Mouse (Mus musculus) CH12.LX (cell line): ENCODE results near the gene Fgfr2. TPM values are rescaled to one million over a fixed set of nuclear protein-coding genes. Genes with fewer than 3 reads are reported as not detected.

Source experiments
- DNase-seq: peaks from one replicate; pipeline ENCODE4 v3.0.0-alpha.2; 2013; ENCODE audit errors: extremely low read depth
- H3K27ac ChIP-seq: 2 replicates; pipeline ENCODE4 v1.5.1; 2012; ENCODE audit warnings: low read depth, mild to moderate bottlenecking, control low read depth, moderate library complexity; ENCODE audit not compliant: insufficient read depth
- H3K27me3 ChIP-seq: replicated peaks from 2 replicates; pipeline ENCODE3; 2012; ENCODE audit warnings: inconsistent platforms
- H3K36me3 ChIP-seq, 2 experiments: replicated peaks in 1 of 2; 2 replicates each; pipeline versions ENCODE3 to v1.6.1; 2012; ENCODE audit warnings: inconsistent platforms in 1 of 2, low read length in 1 of 2, mild to moderate bottlenecking in 1 of 2, mixed read lengths in 1 of 2, moderate library complexity in 1 of 2; ENCODE audit not compliant: control insufficient read depth in 1 of 2, insufficient read depth in 1 of 2
- H3K4me1 ChIP-seq, 2 experiments: 2 replicates each; pipeline ENCODE4 v1.6.1; 2012; ENCODE audit warnings: inconsistent platforms in 1 of 2, moderate library complexity in 1 of 2; ENCODE audit not compliant: insufficient read depth in 2 of 2, control insufficient read depth in 1 of 2
- H3K4me2 ChIP-seq: 2 replicates; pipeline ENCODE4 v1.6.1; 2012; ENCODE audit warnings: low read depth, mild to moderate bottlenecking, control low read depth; ENCODE audit not compliant: poor library complexity, insufficient read depth, severe bottlenecking
- H3K4me3 ChIP-seq, 3 experiments: fragments of 150-350 bp in 1 of 3; sonication (generic) in 1 of 3; replicated peaks in 1 of 3; 2 replicates each; pipeline versions ENCODE3 to v1.5.1; 2011 to 2012; ENCODE audit warnings: low read depth in 2 of 3, low read length in 2 of 3, mild to moderate bottlenecking in 2 of 3, moderate library complexity in 2 of 3, control low read depth in 1 of 3, improper control_type of control experiment in 1 of 3, inconsistent platforms in 1 of 3, mixed read lengths in 1 of 3; ENCODE audit not compliant: poor library complexity in 1 of 3
- H3K79me2 ChIP-seq: replicated peaks from 2 replicates; pipeline ENCODE4 v1.6.1; 2012; ENCODE audit warnings: mild to moderate bottlenecking, moderate library complexity; ENCODE audit not compliant: control insufficient read depth, poor library complexity, insufficient read depth, severe bottlenecking; ENCODE audit errors: extremely low read depth
- H3K9ac ChIP-seq: 2 replicates; pipeline ENCODE4 v1.6.1; 2012; ENCODE audit warnings: low read depth, mild to moderate bottlenecking, control low read depth, moderate library complexity; ENCODE audit not compliant: insufficient read depth
- H3K9me3 ChIP-seq: replicated peaks from 2 replicates; pipeline ENCODE3; 2012; ENCODE audit warnings: low read length, inconsistent platforms, mixed read lengths
- BHLHE40 ChIP-seq: IDR thresholded peaks from 2 replicates; pipeline ENCODE4 v1.6.1; 2011; ENCODE audit warnings: mild to moderate bottlenecking, low read depth, low read length, improper control_type of control experiment
- CHD1 ChIP-seq: IDR thresholded peaks from 2 replicates; pipeline ENCODE4 v1.6.1; 2012; ENCODE audit warnings: low read depth, low read length, improper control_type of control experiment, inconsistent platforms
- CHD2 ChIP-seq: IDR thresholded peaks from 2 replicates; pipeline ENCODE4 v1.6.1; 2011; ENCODE audit warnings: low read length, improper control_type of control experiment
- CTCF ChIP-seq, 2 experiments: IDR thresholded peaks in 1 of 2; conservative IDR thresholded peaks in 1 of 2; 2 replicates each; pipeline ENCODE4 v1.5.1; 2011 to 2012; ENCODE audit warnings: low read depth in 2 of 2, low read length in 2 of 2, improper control_type of control experiment in 1 of 2, inconsistent platforms in 1 of 2, mild to moderate bottlenecking in 1 of 2, moderate library complexity in 1 of 2
- E2F4 ChIP-seq: IDR thresholded peaks from 2 replicates; pipeline ENCODE4 v1.6.1; 2011; ENCODE audit warnings: low read depth, low read length, improper control_type of control experiment; ENCODE audit not compliant: insufficient replicate concordance
- EP300 ChIP-seq: IDR thresholded peaks from 2 replicates; pipeline ENCODE4 v1.6.1; 2011; ENCODE audit warnings: low read length, improper control_type of control experiment
- GABPA ChIP-seq: IDR thresholded peaks from 2 replicates; pipeline ENCODE4 v1.6.1; 2012; ENCODE audit warnings: low read depth, low read length, improper control_type of control experiment, inconsistent platforms; ENCODE audit not compliant: insufficient replicate concordance
- IRF4 ChIP-seq: IDR thresholded peaks from 2 replicates; pipeline ENCODE4 v1.6.1; 2014; ENCODE audit warnings: low read depth, mild to moderate bottlenecking, inconsistent platforms, low read length, improper control_type of control experiment
- KAT2A ChIP-seq: IDR thresholded peaks from 2 replicates; pipeline ENCODE4 v1.6.1; 2012; ENCODE audit warnings: low read length, improper control_type of control experiment, inconsistent platforms; ENCODE audit not compliant: insufficient replicate concordance
- MAFK ChIP-seq: IDR thresholded peaks from 2 replicates; pipeline ENCODE4 v1.6.1; 2011; ENCODE audit warnings: low read length, improper control_type of control experiment; ENCODE audit not compliant: insufficient replicate concordance
- MAZ ChIP-seq: IDR thresholded peaks from 2 replicates; pipeline ENCODE4 v1.6.1; 2012; ENCODE audit warnings: low read depth, mild to moderate bottlenecking, inconsistent platforms, low read length, improper control_type of control experiment, moderate library complexity
- MEF2A ChIP-seq: IDR thresholded peaks from 2 replicates; pipeline ENCODE4 v1.6.1; 2014; ENCODE audit warnings: low read depth, mild to moderate bottlenecking, inconsistent platforms, low read length, improper control_type of control experiment, borderline replicate concordance
- NELFE ChIP-seq: IDR thresholded peaks from 2 replicates; pipeline ENCODE4 v1.6.1; 2011; ENCODE audit warnings: low read depth, low read length, improper control_type of control experiment
- POLR2AphosphoS2 ChIP-seq: IDR thresholded peaks from 2 replicates; pipeline ENCODE4 v1.6.1; 2011; ENCODE audit warnings: low read depth, low read length, improper control_type of control experiment
- SMC3 ChIP-seq: IDR thresholded peaks from 2 replicates; pipeline ENCODE4 v1.6.1; 2011; ENCODE audit warnings: low read depth, low read length, improper control_type of control experiment
- TCF12 ChIP-seq: IDR thresholded peaks from 2 replicates; pipeline ENCODE4 v1.6.1; 2014; ENCODE audit warnings: low read depth, mild to moderate bottlenecking, inconsistent platforms, low read length, improper control_type of control experiment
- UBTF ChIP-seq: IDR thresholded peaks from 2 replicates; pipeline ENCODE4 v1.6.1; 2012; ENCODE audit warnings: low read depth, mild to moderate bottlenecking, inconsistent platforms, low read length, improper control_type of control experiment, moderate library complexity
- USF2 ChIP-seq: conservative IDR thresholded peaks from 2 replicates; pipeline ENCODE4 v1.6.1; 2011; ENCODE audit warnings: low read depth, low read length, improper control_type of control experiment
- ZC3H11A ChIP-seq: IDR thresholded peaks from 2 replicates; pipeline ENCODE4 v1.6.1; 2012; ENCODE audit warnings: low read depth, mild to moderate bottlenecking, inconsistent platforms, low read length, improper control_type of control experiment
- ZMIZ1 ChIP-seq: IDR thresholded peaks from 2 replicates; pipeline ENCODE4 v1.6.1; 2012; ENCODE audit warnings: low read depth, mild to moderate bottlenecking, inconsistent platforms, low read length, improper control_type of control experiment
- dilution Hi-C: fragments of 300-500 bp; cut with MboI; formaldehyde crosslinking; loops from 2 replicates; pipeline ENCODE4 v1.14.3; 2020; ENCODE audit warnings: low sequenced_read_pairs; ENCODE audit not compliant: extremely low pct_unique_long_range_greater_than_20kb, extremely low pct_ligation_motif_present
- in situ Hi-C: fragments of 300-500 bp; cut with MboI; formaldehyde crosslinking; loops from 3 replicates; pipeline ENCODE4 v1.14.3; 2019; ENCODE audit warnings: low sequenced_read_pairs, low pct_ligation_motif_present, low pct_unique_long_range_greater_than_20kb, mixed read lengths
- polyA plus RNA-seq: library from polyadenylated mRNA; unstranded; fragments of >175 nt; gene quantifications from 2 replicates; pipeline ENCODE4 v1.2.1, GENCODE M21; 2012; ENCODE audit warnings: low read depth; ENCODE audit not compliant: insufficient read length
- total RNA-seq, 2 experiments: library from RNA; depleted of rRNA; stranded (reverse); fragments of 300-350 nt in 1 of 2; fragments of >200 nt in 1 of 2; gene quantifications; 2 replicates each; pipeline ENCODE4 v1.2.3; 2012 to 2014

Gene Fgfr2
- total and polyA plus RNA-seq, 3 experiments: not detected

GRCm38 (mm10) chr7:130818813-130819212 is 2304.3 kb downstream of the Fgfr2 start (continued):
- TF ChIP-seq MAZ: no peak
- no peak for TF ChIP-seq KAT2A
- no peak for TF ChIP-seq NELFE
- no peak for TF ChIP-seq USF2
- TF ChIP-seq UBTF: no peak
- TF ChIP-seq BHLHE40: peak; percentile 62
- TF ChIP-seq TCF12: no peak
- no peak for TF ChIP-seq MEF2A
- 0 out of 2 replicates have a peak, but pooled peaks have one; percentile 32 for TF ChIP-seq MAFK
- TF ChIP-seq IRF4: peak; percentile 87
- no peak for TF ChIP-seq POLR2AphosphoS2
- no peak for TF ChIP-seq ZC3H11A

- no peak overlapping the region for H3K27ac ChIP-seq
- no peak for DNase-seq
- H3K4me1 ChIP-seq: peaks cover 8 to 37% of the 10 kb centered on the region in 2 experiments
- no peaks in the 10 kb centered on the region for H3K79me2 ChIP-seq
- no peaks in the 10 kb centered on the region for H3K36me3 ChIP-seq
- TF ChIP-seq BHLHE40: no peak
- H3K4me3 ChIP-seq: no peak overlapping the region
- H3K9ac ChIP-seq: no peak overlapping the region
- H3K4me2 ChIP-seq: no peak overlapping the region
- H3K27me3 ChIP-seq: peaks cover 68% of the 10 kb centered on the region
- dilution Hi-C loops (no loop called here), in situ Hi-C loops (no loop called here)
- peaks cover 2% of the 10 kb centered on the region for H3K9me3 ChIP-seq
These were observed 2306.9 kb downstream of the Fgfr2 start for GRCm38 (mm10) chr7:130816243-130816642.

- peaks cover 8 to 35% of the 10 kb centered on the region in 2 experiments for H3K4me1 ChIP-seq
- H3K27ac ChIP-seq: no peak overlapping the region
- in situ Hi-C loops: no loop called here
- H3K36me3 ChIP-seq: no peaks in the 10 kb centered on the region
- H3K27me3 ChIP-seq: peaks cover 66% of the 10 kb centered on the region
- no peaks in the 10 kb centered on the region for H3K79me2 ChIP-seq
- dilution Hi-C loops: no loop called here
- DNase-seq: no peak
- no peak overlapping the region for H3K4me3 ChIP-seq
- H3K9ac ChIP-seq: no peak overlapping the region
- H3K4me2 ChIP-seq: no peak overlapping the region
- TF ChIP-seq CHD1 (no peak), CHD2 (no peak), POLR2AphosphoS2 (no peak), MAZ (no peak), TCF12 (no peak), SMC3 (no peak), MEF2A (no peak), GABPA (no peak), EP300 (no peak), E2F4 (no peak), ZMIZ1 (no peak), CTCF (conservative IDR thresholded peaks at IDR 0.05 in 1 of 2, IDR thresholded peaks at IDR 0.05 in 1 of 2; ENCODE audit: low read depth in 2 of 2, low read length in 2 of 2) (no peak)
- H3K9me3 ChIP-seq: peaks cover 2% of the 10 kb centered on the region
These were observed 2307.5 kb downstream of the Fgfr2 start for GRCm38 (mm10) chr7:130815601-130816000.
